Mouse (Mus musculus) kidney, postnatal 25 days (tissue): Measurements from ENCODE around the gene Setx.

ENCODE experiments used
- DNase-seq, 2 experiments: peaks; one replicate each; pipeline ENCODE4 v3.0.0; 2021; ENCODE audit warnings: mixed read lengths in 2 of 2

Gene Setx

GRCm38 (mm10) chr2:29218831-29219230 lies 94.8 kb downstream of the Setx start:
- DNase-seq = no peak

- DNase-seq = peak in 1 of 2 experiments; percentile 7
Observed at GRCm38 (mm10) chr2:29222302-29222701, 98.3 kb downstream of the Setx start.

GRCm38 (mm10) chr2:29223591-29224262 lies 99.7 kb downstream of the Setx start:
- DNase-seq = no peak

- no peak for DNase-seq
Observed at GRCm38 (mm10) chr2:29226671-29227070, 102.7 kb downstream of the Setx start.

- no peak for DNase-seq
Observed at GRCm38 (mm10) chr2:29230191-29230835, 106.3 kb downstream of the Setx start.
